Mouse (Mus musculus): Measurements from ENCODE around the gene Rnf126. TPM values are rescaled to one million over a fixed set of nuclear protein-coding genes. Genes with fewer than 3 reads are reported as not detected.

Gene Rnf126
- total RNA-seq (2014; fragmentation: Nextera tagmentation) (76.0 and 106 TPM in 2 replicates), total RNA-seq (2017) (16.2 and 20.8 TPM in 2 replicates)

DNA sequence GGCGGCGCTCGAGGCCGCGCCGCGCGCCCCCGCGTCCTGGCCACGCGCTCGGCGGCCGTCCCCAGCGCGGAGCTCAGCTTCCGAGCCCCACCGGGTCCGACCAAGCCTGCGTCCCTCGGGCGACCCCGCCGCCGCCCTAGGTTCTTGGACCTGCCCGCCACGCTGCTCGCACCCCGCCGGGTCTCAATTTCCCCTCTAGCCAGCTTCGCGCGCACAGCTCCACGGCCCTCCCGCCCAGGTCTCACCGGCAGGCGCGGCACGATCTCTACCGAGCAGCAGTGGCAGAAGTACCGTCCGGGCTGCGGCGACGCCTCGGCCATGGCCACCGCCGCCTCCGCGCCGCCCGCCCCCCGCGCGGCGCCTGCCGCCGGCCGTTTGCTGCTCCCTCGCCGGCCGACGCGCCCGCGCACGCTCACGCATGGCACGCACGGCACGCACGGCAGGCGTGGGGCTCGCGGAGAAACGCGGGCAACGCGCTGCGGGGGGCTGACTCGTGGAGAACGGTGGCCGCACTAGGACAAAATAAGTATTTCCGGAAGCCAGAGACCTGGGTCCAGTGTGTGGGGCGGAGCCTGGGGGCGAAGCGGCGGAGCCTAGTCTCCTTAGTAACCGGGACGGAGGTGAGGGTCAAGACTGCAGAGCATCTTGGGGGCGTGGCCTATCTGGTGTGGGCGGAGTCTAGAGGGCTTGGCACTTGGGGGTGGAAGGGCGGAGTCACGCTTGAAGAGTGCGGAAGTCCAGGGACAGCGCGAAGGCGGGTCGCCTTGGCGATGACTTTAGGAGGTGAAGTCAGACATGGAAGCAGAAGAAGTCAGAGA, at the start of gene Rnf126:
TSS of gene Rnf126 (minus strand) at position 445 of the 818 bp plus-strand sequence.
- peak; percentile 92 for ATAC-seq (replicated peaks; ENCODE audit: low FRiP score, low TSS enrichment, poor library complexity, severe bottlenecking)

DNA sequence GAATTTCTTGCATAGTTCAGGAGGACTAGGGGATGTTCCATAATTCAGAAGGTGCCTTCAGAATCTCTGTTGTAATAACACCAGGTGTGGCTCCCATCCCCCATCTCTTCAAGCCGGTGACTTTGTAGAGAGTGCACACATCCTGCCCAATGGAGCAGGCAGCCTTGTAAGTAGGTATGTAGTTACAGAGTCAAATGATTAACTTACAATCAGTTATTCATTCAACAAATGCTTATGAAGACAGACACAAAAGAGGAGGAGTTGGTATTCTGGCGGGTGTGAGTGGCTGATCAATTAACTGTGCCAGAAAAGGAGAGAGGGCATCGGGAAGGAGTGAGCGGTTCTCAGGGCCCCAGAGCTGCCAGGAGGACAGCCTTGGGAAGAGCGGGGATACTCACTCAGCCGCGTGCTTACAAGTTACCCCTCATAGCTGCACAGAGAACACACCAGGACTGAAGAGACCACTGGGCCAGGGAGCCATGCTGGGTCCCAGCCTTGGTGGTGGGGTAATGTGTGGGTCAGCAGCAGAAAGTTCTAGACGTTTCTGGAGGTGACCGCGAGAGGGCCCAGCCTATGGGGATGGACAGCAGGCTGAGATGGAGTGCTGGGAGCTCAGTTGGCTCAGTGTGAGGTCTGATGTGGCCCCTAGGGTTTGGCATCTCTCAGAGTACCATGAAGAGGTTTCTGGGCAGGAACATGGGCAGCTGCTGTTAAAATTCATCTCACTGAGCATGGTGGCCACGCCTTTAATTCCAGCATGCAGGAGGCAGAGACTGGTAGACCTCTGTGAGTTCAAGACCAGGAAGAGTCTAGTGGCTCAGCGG, 49.1 kb upstream of the Rnf126 start:
- no peak for ATAC-seq (replicated peaks; ENCODE audit: low FRiP score, low TSS enrichment, poor library complexity, severe bottlenecking)

DNA sequence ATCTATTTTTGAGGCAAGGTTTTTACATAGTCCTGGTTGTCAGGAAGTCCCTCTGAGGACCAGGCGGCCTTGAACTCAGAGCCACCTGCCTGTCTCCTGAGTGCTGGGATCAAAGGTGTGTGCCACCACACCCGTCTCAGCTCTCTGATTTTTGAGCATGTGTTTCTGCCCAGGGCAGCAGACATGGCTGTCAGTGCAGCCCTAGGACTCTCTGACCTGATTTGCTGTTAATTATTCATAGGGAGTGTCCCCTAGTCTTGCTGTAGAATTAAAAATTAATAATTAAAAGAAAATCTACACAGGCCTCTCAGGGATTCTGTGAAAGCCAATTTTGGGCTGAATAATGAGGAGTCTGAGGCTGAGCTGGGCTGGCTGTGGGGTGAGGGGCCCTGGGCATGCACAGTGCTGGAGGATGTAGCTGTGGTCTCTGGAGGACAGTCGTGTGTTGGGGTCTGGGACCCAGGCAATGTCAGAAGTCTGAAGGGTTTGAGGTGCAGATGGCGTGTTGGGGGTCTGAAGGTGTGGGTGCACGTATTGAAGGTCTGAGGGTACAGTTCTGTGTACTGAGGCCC, 47.6 kb upstream of the Rnf126 start:
- no peak for ATAC-seq (replicated peaks; ENCODE audit: low FRiP score, low TSS enrichment, poor library complexity, severe bottlenecking)

DNA sequence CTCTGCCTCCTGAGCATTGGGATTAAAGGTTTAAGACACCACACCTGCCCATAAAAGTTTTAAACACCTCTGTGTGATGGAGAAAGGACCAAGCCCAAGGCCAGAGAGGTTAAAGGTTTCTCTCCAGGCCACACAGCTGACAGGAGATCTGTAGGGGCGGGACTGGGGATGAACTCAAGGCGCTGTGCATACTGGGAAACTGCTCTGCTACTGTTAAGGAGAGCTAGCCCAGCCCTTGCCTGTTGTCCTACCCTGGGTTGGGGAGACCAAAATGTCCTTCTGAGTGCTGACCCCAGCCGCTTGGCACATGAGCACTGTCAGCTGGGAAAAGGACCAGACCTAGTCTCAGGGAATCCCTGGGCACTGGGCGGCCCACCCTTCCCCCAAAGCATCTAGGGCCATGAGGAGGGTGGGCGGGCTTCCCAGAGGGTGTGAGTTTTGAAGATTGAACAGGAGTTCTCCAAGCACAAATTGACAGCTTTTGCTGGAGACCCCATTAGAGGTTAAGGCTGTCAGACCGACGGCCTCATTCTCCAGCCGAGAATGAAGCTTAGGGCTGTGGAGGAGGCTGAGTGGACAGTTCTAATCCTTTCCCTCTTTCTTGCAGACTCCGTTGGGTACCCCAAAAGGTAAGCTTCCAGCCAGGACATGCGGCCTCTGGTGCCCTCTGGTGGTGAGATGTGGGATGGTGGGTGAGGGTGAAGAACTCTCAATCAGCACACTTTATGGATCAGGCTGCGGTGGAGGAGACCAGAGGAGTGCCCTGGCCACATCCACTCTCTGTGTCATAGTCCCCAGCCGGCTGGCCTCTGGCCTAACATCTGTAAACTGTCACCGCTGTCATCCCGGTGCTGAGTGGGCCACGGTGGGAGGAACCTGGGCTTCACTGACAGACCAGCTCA, 45.2 kb upstream of the Rnf126 start:
- peak; percentile 67 for ATAC-seq (replicated peaks; ENCODE audit: low FRiP score, low TSS enrichment, poor library complexity, severe bottlenecking)

DNA sequence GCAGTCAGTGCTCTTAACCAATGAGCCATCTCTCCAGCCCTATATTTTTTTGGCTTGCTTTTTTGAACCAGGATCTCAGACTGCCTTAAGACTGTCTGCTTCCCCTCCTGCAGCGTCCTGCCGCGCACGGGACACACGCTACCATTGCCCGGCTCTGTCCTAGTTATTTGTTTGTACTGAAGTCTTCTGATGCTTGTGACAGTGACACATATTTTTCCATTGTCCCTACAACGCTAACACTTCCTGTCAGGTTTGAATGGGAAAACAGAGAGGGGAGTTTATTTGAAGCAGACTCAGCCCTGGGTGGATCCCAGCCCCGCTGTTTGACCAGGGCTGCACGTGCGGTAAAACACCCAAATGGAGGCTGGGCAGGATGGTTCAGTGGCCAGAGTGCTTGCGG, 42.0 kb upstream of the Rnf126 start:
- no peak for ATAC-seq (replicated peaks; ENCODE audit: low FRiP score, low TSS enrichment, poor library complexity, severe bottlenecking)

DNA sequence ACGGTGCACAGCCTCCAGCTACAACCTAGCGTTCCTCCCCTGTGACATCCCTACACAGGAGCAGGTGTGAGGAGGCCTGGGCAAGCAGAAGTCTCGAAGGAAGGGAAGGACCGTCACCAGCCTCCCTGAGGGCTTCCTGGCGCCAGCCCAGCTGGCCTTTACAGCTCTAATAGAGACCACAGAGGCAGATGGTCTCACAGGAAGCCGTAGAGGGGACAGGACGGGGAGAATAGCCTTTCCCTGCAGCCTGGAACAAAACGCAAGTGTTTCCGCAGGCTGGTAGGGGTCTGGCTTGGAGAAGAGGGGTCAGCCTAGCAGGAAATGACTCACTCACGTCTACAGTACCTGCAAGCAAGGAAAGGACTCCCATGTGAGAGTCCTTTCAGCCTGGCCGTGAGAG, 41.1 kb upstream of the Rnf126 start:
- no peak for ATAC-seq (replicated peaks; ENCODE audit: low FRiP score, low TSS enrichment, poor library complexity, severe bottlenecking)

DNA sequence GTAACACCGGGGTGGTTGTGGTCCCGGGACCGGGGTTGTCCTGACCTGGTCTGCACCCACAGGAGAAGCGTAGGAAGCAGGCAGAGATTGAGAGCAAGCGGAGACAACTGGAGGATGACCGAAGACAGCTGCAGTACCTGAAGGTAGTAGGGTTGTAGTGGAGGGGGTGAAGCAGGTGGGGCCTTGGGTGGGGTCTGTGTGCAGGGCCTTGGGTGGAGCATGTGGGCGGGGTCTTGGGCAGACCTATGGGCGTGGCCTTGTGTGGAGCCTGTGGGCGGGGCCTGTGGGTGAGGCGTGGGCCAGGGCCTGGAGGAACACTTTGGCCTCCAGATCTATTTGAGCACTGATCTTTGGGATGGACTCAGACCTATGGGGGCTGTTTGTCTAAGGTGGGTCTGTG, 40.2 kb upstream of the Rnf126 start:
- peak; percentile 24; the same call in 1 of the 2 replicates for ATAC-seq (replicated peaks; ENCODE audit: low FRiP score, low TSS enrichment, poor library complexity, severe bottlenecking)

DNA sequence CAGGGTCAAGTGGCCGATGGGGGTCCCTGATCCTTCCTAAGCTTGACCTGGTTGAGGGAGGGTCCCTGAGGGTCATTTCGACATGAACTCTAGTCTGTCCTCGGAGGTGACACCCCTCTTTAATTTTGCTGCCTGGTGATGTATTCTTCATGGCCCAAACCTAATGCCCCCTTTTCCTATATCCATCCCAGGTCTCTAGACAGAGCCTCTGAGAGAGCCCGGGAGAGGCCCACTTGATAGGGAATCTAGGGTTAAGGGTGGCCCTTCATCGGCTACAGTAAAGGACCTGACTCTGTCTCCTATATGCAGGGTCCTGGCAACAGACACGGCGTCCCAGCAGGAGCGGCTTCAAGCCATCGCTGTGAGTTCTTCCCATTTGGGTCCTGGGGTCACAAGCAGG, 39.6 kb upstream of the Rnf126 start:
- no peak for ATAC-seq (replicated peaks; ENCODE audit: low FRiP score, low TSS enrichment, poor library complexity, severe bottlenecking)

DNA sequence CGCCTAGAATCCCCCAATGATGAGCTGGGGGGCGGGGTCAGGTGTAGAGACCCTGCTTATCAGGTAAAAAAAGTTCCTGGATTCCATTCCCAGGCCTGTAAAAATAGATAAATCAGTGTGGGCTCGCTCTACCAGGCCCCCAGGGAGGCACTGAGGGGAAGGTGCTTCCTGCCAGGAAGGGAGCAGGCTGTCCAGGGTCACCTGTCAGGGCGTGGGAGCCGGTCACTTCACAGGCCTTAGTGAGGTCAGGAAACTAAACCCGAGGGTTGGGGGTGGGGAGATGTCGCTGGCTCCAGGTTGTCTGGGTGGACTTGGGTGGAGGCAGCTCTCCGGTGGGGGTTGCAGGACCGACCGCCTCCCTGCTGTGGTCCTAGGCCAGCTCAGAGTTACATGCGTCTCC, 38.9 kb upstream of the Rnf126 start:
- ATAC-seq (replicated peaks; ENCODE audit: low FRiP score, low TSS enrichment, poor library complexity, severe bottlenecking), result no peak

DNA sequence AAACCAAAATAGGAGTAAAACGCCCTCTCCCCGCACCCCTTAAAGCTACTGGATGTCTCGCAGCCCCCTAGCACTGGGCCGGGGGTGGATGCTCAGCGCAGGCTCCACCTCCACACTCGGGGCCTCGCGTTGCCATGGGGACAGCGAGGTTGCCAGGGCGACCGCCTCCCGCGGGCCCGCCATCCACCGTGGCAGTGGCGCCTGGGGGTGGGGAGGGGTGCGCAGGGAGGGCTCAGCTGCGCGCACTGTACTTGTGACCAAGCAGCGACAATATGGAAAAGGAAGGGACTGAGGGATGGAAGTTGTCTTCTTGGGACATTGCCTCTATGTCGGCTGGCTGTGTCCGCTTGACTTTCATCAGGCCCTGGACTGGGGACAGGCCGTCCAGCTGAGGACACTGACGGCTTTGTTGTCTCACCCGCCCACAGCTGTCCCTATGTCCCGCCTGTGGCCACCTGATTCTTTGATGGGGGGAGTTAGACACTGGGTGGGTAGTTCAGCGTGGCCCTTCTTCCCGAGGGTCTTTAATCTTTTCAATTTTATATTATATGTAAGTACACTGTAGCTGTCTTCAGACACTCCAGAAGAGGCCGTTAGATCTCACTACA, 37.1 kb upstream of the Rnf126 start:
- ATAC-seq (replicated peaks; ENCODE audit: low FRiP score, low TSS enrichment, poor library complexity, severe bottlenecking), result no peak

DNA sequence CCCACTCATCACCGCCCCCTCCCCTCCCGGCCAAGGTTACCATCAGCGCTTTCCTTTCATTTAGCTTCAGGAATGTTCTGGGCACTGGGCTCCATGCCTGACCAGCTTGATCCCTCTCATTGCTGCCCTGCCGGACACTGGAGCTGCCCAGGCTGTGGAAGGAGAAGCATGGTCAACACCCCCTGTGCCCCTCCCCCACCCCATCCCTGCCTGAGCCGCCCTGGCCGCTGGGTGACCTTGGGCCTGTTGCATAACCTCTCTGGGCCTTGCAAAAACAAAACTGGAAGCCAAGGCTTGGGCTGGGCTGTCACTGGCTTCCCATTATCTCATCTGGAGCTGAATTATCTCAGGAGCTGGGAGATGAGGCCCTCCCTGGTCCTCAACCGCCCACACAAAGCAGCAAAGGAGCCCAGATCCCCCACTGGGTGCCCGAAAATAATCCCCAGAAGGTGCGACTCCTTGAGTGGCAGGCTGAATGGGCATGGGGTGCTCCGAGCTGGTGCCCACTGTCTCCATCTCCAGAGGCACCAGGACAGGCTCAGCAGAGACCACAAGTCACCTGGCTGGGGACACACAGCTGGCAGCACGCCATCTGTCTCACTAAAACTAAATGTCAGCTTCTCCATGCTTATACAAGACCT, 35.7 kb upstream of the Rnf126 start:
- no peak for ATAC-seq (replicated peaks; ENCODE audit: low FRiP score, low TSS enrichment, poor library complexity, severe bottlenecking)

DNA sequence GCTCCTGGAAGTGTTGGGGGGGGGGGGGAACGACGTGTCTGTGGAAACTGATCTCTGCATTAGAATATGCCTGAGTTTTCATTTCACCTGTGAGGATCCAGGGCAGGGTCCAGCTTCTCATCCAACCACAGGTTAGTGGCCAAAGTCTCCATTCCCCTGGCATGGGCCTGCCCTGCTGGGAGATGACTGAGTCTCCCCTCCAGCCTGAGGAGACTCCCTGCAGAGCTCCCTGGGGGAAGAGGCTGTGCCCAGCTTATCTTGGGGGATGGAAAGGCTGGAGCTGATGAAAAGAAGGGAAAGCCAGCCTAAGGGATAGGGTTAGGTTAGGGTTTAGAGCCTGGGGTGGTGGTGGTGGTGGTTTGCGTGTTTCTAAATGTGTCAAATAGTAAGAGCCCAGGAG, 35.1 kb upstream of the Rnf126 start:
- ATAC-seq (replicated peaks; ENCODE audit: low FRiP score, low TSS enrichment, poor library complexity, severe bottlenecking), result no peak

DNA sequence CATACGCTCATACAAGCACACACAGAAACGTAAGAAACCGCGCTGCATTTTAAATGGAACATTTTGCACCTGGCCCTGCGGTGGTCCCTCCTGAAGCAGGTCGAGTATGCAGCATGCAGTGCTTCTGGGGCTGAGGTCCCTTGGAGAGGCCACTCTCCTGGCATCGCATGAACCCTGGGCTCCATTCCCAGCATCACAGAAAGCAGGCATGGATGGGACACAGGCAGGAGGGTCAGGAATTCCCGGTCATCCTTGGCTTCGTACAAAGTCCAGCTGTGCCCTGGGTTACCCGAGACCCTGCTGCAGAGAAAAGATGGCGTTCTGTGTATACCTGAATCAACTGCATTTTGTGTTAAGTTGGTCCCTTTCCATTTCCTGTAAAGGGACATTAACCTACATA, 33.8 kb upstream of the Rnf126 start:
- ATAC-seq (replicated peaks; ENCODE audit: low FRiP score, low TSS enrichment, poor library complexity, severe bottlenecking), result no peak

DNA sequence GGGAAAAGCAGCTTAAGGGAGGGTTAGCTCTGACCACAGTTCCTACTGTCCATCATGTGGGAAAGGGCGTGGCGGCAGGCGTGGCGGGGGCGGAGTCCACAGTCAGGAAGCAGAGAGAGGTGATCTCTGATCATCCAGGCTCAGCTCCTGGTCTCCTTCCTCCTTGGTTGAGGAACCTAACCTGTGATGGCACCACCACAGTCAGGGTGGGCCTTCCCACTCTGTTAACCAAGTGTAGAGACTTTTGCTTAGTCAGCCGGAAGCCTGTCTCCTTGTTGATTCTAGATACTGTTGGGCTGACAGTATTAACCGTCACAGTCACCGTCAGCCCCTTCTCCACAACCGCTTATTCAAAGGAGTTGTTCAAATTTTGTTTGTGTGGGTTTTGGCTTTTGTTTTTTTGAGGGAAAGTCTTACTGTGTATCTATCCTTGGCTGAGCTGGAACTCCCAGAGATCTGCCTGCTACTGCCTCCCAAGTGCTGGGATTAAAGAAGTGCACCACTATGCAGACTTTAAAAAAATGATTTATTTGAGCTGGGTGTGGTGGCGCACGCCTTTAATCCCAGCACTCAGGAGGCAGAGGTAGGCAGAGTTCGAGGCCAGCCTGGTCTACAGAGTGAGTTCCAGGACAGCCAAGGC, 31.7 kb upstream of the Rnf126 start:
- peak; percentile 51 for ATAC-seq (replicated peaks; ENCODE audit: low FRiP score, low TSS enrichment, poor library complexity, severe bottlenecking)

DNA sequence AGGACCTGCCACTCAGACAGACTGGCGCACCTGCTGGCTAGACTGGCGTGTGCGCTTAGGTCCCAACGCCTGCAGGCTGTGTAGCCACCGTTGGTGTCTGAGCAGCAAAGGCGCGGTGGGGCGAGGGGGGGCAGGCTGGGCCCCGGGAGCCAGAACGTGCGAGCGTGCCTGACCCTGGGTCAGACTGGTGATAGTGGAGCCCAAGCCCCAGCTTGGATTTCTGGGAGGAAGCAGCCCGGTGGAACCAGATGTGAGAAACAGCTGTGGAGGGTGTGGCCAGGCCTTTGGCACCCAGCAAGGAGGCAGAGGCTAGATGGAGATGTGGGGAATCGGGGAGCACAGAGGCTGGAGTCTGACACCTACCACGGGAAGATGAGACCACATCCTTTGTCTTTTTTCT, 30.6 kb upstream of the Rnf126 start:
- ATAC-seq (replicated peaks; ENCODE audit: low FRiP score, low TSS enrichment, poor library complexity, severe bottlenecking), result peak; percentile 47

DNA sequence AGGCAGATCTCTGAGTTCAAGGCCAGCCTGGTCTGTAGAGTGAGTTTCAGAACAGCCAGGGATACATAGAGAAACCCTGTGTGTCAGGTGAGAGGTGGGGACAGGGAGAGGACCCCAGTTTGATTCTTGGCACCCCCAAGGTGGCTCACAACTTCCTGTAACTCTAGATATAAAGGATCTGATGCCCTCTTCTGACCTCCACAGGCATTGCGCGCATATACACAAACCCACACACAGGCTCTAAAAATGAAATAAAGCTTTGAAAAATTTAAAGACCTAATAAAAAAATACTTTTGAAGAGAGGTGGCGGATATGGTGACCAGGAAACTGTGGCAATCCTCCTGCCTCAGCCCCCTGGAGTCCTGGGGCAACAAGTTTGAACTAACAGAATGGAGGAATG, 29.2 kb upstream of the Rnf126 start:
- ATAC-seq (replicated peaks; ENCODE audit: low FRiP score, low TSS enrichment, poor library complexity, severe bottlenecking), result no peak

DNA sequence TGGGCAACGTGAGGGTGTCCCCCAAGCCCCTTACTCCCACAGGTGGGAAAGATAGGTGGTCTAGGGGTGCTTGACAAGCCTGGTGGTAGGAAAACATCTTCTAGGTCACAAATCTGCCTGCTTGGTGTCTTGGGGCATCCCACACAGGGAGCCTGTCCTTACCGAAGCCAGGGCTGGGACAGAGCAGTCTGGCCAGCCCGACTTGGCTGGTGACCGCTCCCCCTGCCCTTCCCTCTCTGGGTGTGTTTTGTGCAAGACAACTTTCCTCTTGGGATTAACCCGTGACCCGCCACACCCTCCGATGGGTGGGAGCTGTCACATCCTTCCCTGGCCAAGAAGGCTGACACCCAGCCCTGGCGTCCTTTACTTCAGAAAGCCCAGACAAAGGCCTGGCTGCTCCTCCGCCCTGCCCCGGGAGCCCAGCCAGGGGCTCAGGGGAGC, 27.8 kb upstream of the Rnf126 start:
- ATAC-seq (replicated peaks; ENCODE audit: low FRiP score, low TSS enrichment, poor library complexity, severe bottlenecking), result no peak

Measured in megakaryocyte-erythroid progenitor cell, adult 5-6 weeks (primary cell).